Mouse (Mus musculus) ES-Bruce4 (cell line): ENCODE data around the gene Mpnd. TPM values are rescaled to one million over a fixed set of nuclear protein-coding genes. Genes with fewer than 3 reads are reported as not detected.
"Not testable (repeated sequence)": the region's sequence is repeated elsewhere in the genome, so short reads cannot be mapped to it uniquely, and the experiment has no call there.

Source experiments
- H3K27ac ChIP-seq: 2 replicates; pipeline ENCODE4 v1.5.1; 2012; ENCODE audit warnings: low read length, inconsistent platforms; ENCODE audit not compliant: insufficient read depth
- H3K27me3 ChIP-seq: 2 replicates; pipeline ENCODE4 v1.6.1; 2012; ENCODE audit warnings: mild to moderate bottlenecking, low read length, inconsistent platforms; ENCODE audit not compliant: control insufficient read depth, poor library complexity, insufficient read depth, severe bottlenecking
- H3K36me3 ChIP-seq: 2 replicates; pipeline ENCODE4 v1.6.1; 2012; ENCODE audit warnings: inconsistent platforms, mild to moderate bottlenecking, low read length, moderate library complexity; ENCODE audit not compliant: control insufficient read depth, poor library complexity, insufficient read depth, severe bottlenecking
- H3K4me1 ChIP-seq: one replicate; pipeline ENCODE4 v1.8.1; 2011; ENCODE audit warnings: low read length; ENCODE audit not compliant: control insufficient read depth, insufficient read depth
- H3K4me3 ChIP-seq: 2 replicates; pipeline ENCODE4 v1.5.1; 2011; ENCODE audit warnings: low read depth, mild to moderate bottlenecking, low read length
- H3K9ac ChIP-seq: 2 replicates; pipeline ENCODE4 v1.6.1; 2012; ENCODE audit warnings: low read depth, mild to moderate bottlenecking, inconsistent platforms; ENCODE audit not compliant: poor library complexity, severe bottlenecking
- H3K9me3 ChIP-seq: replicated peaks from 2 replicates; pipeline ENCODE4 v1.6.1; 2012; ENCODE audit warnings: mild to moderate bottlenecking, low read length, inconsistent platforms; ENCODE audit not compliant: control insufficient read depth, poor library complexity, insufficient read depth, severe bottlenecking
- CTCF ChIP-seq: IDR thresholded peaks from one replicate; pipeline ENCODE4 v1.8.1; 2011; ENCODE audit warnings: low read depth, low read length
- EP300 ChIP-seq: IDR thresholded peaks from 2 replicates; pipeline ENCODE4 v1.6.1; 2011; ENCODE audit warnings: low read depth, low read length; ENCODE audit not compliant: insufficient read depth
- POLR2A ChIP-seq: IDR thresholded peaks from one replicate; pipeline ENCODE4 v1.8.1; 2011; ENCODE audit warnings: low read length; ENCODE audit not compliant: insufficient read depth
- polyA plus RNA-seq: library from polyadenylated mRNA; stranded (reverse); fragments of >200 nt; gene quantifications from 2 replicates; pipeline ENCODE4 v1.2.4, GENCODE M21; 2011; ENCODE audit warnings: low read depth; ENCODE audit not compliant: missing spikeins, insufficient read depth, insufficient read length

Mpnd gene
- polyA plus RNA-seq, 1 experiment = 69.3 TPM

DNA sequence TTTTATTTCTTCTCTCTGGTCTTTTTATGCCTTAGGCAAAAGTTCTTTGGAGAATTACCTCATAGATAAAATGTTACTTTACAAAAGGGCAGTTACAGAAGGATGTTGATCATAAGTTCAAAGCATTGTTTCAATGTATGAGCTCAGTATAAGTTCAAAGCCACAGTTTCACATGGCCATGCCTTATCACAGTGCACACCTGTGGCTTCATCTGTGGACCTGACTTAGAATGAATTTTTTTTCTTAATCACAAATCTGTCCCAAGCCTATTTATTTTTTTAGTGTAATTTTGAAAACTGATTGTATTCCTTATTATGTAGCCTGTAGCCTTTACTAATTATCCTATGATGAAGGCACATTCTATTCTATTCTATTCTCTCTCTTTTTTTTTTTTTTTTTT lies 49.4 kb downstream of the Mpnd start:
- H3K36me3 ChIP-seq = peaks cover 56% of the 10 kb centered on the region
- no peak overlapping the region for H3K27ac ChIP-seq

DNA sequence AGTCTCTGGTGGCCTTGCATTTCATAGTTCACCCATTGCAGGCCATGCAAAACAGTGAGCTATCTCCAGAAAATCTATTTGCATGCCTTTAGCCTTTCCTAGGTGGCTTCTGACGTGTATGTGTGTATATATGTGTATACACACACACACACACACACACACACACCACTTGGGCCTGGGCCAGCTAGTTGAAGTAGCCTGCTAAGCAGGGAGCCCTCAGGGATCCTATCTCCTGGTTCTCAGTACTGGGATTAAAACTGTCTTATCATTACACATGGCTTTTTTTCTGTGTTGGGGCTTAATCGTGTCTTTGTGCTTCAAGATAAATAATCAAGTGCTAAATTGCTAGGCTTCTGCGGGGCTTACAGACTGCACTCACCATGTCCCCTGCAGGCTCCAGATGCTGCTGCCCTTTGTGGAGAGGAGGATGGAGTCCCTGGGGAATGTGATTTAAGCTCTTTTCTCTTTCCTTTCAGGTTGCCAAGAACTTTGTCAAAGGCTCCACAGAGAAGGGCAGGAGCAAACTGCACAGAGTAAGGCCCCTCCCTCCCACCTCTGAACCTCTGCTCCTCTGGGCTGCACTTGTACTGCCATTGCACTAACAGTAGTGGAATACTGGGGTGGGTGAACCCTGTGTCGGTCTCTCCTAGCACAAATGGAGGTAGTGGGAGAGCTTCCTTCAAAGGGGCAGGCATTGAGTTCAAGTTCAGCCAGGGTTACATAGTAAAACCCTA lies 50.6 kb downstream of the Mpnd start:
- Histone ChIP-seq H3K4me3 (no peak overlapping the region), H3K27ac (no peak overlapping the region), H3K27me3 (no peaks in the 10 kb centered on the region), H3K4me1 (no peaks in the 10 kb centered on the region), H3K36me3 (peaks cover 57% of the 10 kb centered on the region), H3K9me3 (no peaks in the 10 kb centered on the region), H3K9ac (no peak overlapping the region)
- TF ChIP-seq CTCF (no peak), POLR2A (no peak), EP300 (no peak)

More for the DNA sequence above, 49.4 kb downstream of the Mpnd start:
- H3K4me3 ChIP-seq = no peak overlapping the region
- H3K27me3 ChIP-seq = no peaks in the 10 kb centered on the region
- no peak overlapping the region for H3K9ac ChIP-seq
- no peaks in the 10 kb centered on the region for H3K4me1 ChIP-seq
- TF ChIP-seq EP300 (no peak), CTCF (no peak), POLR2A (no peak)
- no peaks in the 10 kb centered on the region for H3K9me3 ChIP-seq

DNA sequence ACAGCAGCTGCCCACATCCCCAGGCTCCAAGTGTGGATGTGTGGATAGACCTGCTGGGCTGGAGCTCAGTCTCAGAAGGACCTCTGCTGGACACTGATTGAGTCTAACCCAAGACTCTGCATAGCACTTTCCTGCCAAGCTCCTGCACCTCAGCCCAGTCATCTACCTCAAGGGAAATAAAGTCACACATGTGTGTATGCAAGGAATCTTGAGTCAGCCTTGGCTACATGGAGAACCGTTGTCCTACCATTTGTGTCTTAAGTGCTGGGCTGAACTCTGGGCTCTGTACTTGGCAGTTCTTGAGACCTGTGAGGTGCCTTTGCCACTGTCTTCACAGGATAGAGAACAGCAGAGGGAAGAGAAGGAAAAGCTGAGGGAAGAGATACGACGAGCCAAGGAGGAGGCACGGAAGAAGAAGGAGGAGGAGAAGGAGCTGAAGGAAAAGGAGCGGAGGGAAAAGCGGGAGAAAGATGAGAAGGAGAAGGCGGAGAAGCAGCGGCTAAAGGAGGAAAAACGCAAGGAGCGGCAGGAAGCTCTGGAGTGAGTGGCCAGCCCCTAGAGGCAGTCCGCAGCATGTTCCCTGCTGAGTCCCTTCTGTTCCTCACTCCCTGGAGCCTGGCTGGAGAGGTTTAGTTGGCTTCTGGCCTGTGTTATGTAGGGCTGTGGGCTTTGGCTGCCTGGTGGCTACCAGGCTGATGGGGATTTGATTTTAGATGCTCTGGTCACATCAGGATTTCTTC lies 52.0 kb downstream of the Mpnd start:
- no peaks in the 10 kb centered on the region for H3K9me3 ChIP-seq
- TF ChIP-seq POLR2A (no peak), EP300 (no peak)
- no peak overlapping the region for H3K4me3 ChIP-seq
- H3K4me1 ChIP-seq = no peaks in the 10 kb centered on the region
- H3K27me3 ChIP-seq = no peaks in the 10 kb centered on the region
- peaks cover 62% of the 10 kb centered on the region for H3K36me3 ChIP-seq
- no peak overlapping the region for H3K9ac ChIP-seq
- no peak overlapping the region for H3K27ac ChIP-seq

DNA sequence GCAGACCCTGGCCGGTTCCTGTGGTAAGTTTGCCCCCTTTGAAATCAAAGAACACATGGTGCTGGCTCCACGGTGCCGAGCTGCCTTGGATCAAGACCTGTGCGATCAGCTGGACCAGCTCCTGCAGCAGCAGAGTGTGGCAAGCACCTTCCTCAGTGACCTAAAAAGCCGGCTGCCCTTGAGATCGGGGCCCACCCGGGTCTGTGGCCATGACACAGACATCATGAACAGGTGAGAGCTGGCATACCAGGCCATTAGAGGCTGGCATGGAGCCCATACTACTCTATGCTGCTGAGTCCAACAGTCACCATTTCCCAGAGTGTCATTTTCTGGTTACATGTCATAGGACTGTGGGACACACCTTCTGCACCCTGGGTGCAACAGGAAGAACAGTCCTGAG lies 56.6 kb downstream of the Mpnd start:
- no peak overlapping the region for H3K27ac ChIP-seq
- H3K4me3 ChIP-seq = no peak overlapping the region
- H3K9me3 ChIP-seq = no peaks in the 10 kb centered on the region
- H3K4me1 ChIP-seq = no peaks in the 10 kb centered on the region
- TF ChIP-seq POLR2A (no peak), EP300 (no peak), CTCF (no peak)
- peaks cover 85% of the 10 kb centered on the region for H3K36me3 ChIP-seq
- no peaks in the 10 kb centered on the region for H3K27me3 ChIP-seq
- no peak overlapping the region for H3K9ac ChIP-seq

DNA sequence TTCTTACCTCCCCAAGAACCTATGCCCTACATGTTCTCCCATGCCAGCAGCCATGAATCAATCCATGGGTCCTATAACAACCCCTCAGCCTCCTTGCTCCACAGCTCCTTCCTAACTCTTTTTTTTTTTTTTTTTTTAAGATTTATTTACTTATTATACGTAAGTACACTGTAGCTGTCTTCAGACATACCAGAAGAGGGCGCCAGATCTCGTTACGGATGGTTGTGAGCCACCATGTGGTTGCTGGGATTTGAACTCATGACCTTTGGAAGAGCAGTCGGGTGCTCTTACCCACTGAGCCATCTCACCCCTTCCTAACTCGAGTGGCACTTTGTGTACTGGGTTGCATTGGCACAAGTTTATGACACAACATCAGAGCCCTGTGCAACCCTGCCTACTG lies 60.2 kb downstream of the Mpnd start:
- H3K36me3 ChIP-seq = peaks cover 69% of the 10 kb centered on the region
- H3K27me3 ChIP-seq, H3K4me3 ChIP-seq, H3K9ac ChIP-seq, H3K9me3 ChIP-seq, H3K4me1 ChIP-seq, H3K27ac ChIP-seq: not testable (repeated sequence)

Other genes with a start within 250 kb of the Mpnd start
- 2.5 and 3.7 TPM in 2 replicates for gene Zfp119a, start 126.8 kb upstream of the Mpnd start, polyA plus RNA-seq
- 8.4 and 10.0 TPM in 2 replicates for gene Zfp959, start 113.6 kb upstream of the Mpnd start, polyA plus RNA-seq
- gene Zfp119b, start 56.2 kb upstream of the Mpnd start, polyA plus RNA-seq = 7.5 and 7.8 TPM in 2 replicates
- gene Ebi3, start 53.1 kb upstream of the Mpnd start, polyA plus RNA-seq = not detected in 2 replicates
- gene Yju2, start 46.6 kb upstream of the Mpnd start, polyA plus RNA-seq = 10.7 and 11.0 TPM in 2 replicates
- gene Shd, start 35.2 kb upstream of the Mpnd start, polyA plus RNA-seq = 2.5 and 4.3 TPM in 2 replicates
- gene Fsd1, start 19.2 kb upstream of the Mpnd start, polyA plus RNA-seq = 22.0 and 46.7 TPM in 2 replicates
- gene Stap2, start 127 bp upstream of the Mpnd start, polyA plus RNA-seq = 16.7 and 18.1 TPM in 2 replicates
- 52.3 and 57.0 TPM in 2 replicates for gene Sh3gl1, start 30.9 kb downstream of the Mpnd start, polyA plus RNA-seq
- 33.6 and 38.5 TPM in 2 replicates for gene Chaf1a, start 34.7 kb downstream of the Mpnd start, polyA plus RNA-seq
- gene Ubxn6, start 69.3 kb downstream of the Mpnd start, polyA plus RNA-seq = 38.4 and 38.7 TPM in 2 replicates
- gene Hdgfl2, start 73.9 kb downstream of the Mpnd start, polyA plus RNA-seq = 77.5 and 82.8 TPM in 2 replicates
- 0.21 and 0.35 TPM in 2 replicates for gene Plin4, start 104.1 kb downstream of the Mpnd start, polyA plus RNA-seq
- 0.90 and 1.0 TPM in 2 replicates for gene Plin5, start 111.9 kb downstream of the Mpnd start, polyA plus RNA-seq
- not detected in 2 replicates for gene Lrg1, start 116.3 kb downstream of the Mpnd start, polyA plus RNA-seq
- 2.1 and 2.5 TPM in 2 replicates for gene Sema6b, start 134.6 kb downstream of the Mpnd start, polyA plus RNA-seq
- gene Tnfaip8l1, start 156.8 kb downstream of the Mpnd start, polyA plus RNA-seq = 1.8 and 2.5 TPM in 2 replicates
- 37.4 and 48.4 TPM in 2 replicates for gene Mydgf, start 178.2 kb downstream of the Mpnd start, polyA plus RNA-seq
- gene Dpp9, start 213.2 kb downstream of the Mpnd start, polyA plus RNA-seq = 20.9 and 21.1 TPM in 2 replicates